26 mouse cellular contexts compared by ENCODE assay signal in genomic region chr5:138735201-138735757, GRCm38 (mm10). TPM values are rescaled to one million over a fixed set of nuclear protein-coding genes. Genes with fewer than 3 reads are reported as not detected.
"Had no signal": no experiment of that assay in that cellular context is flagged by ENCODE, and none has a peak within 500 bp of the region (broad histone marks: within the 10 kb centered on the region; RNA-seq: fewer than 3 reads in every experiment).

No protein-coding gene starts in this region.

- H3K4me3 ChIP-seq: gastrocnemius, adult 2 months; heart, adult 2 months; heart, embryonic 10.5 days; heart, embryonic 12.5 days; hindbrain, embryonic 10.5 days; hindbrain, embryonic 12.5 days; intestine, embryonic 15.5 days; layer of hippocampus, adult 2 months; limb, embryonic 10.5 days; limb, embryonic 12.5 days; liver, embryonic 13.5 days; liver, embryonic 15.5 days had no signal

- H3K27ac ChIP-seq: gastrocnemius, adult 2 months; heart, adult 2 months; hindbrain, embryonic 10.5 days; hindbrain, embryonic 12.5 days; hindbrain, embryonic 14.5 days; intestine, embryonic 15.5 days; layer of hippocampus, adult 2 months; limb, embryonic 10.5 days; limb, embryonic 12.5 days; liver, embryonic 13.5 days; liver, embryonic 15.5 days had no signal

- DNase-seq: gastrocnemius, adult 2 months; gastrocnemius, postnatal 10 days; gastrocnemius, postnatal 25 days; heart, adult 2 months; heart, postnatal 10 days; heart, postnatal 4 days; kidney, adult 18-20 months; kidney, adult 8-10 months; kidney, postnatal 10 days; kidney, postnatal 25 days; kidney, postnatal 4 days; liver; liver, embryonic 13.5 days had no signal

- ATAC-seq: hindbrain, embryonic 16.5 days; inflammation-experienced regulatory T-cells, adult 6 months; intestine, embryonic 15.5 days; intestine, postnatal 0 days had no signal

RNA-seq across cellular contexts. Expression of gene Fam20c, which starts 19.0 kb away (rescaled TPM):
- polyA plus RNA-seq: inflammation-experienced regulatory T-cells, adult 6 months had no signal
